Mouse (Mus musculus): ENCODE data around the gene Sh3glb2. TPM values are rescaled to one million over a fixed set of nuclear protein-coding genes. Genes with fewer than 3 reads are reported as not detected.
A peak's percentile ranks its signal among the peaks of the same experiment; 100 is the strongest.

Gene Sh3glb2
- total and polyA plus RNA-seq, 3 experiments = 74.8 to 270 (median 80.1) TPM

DNA sequence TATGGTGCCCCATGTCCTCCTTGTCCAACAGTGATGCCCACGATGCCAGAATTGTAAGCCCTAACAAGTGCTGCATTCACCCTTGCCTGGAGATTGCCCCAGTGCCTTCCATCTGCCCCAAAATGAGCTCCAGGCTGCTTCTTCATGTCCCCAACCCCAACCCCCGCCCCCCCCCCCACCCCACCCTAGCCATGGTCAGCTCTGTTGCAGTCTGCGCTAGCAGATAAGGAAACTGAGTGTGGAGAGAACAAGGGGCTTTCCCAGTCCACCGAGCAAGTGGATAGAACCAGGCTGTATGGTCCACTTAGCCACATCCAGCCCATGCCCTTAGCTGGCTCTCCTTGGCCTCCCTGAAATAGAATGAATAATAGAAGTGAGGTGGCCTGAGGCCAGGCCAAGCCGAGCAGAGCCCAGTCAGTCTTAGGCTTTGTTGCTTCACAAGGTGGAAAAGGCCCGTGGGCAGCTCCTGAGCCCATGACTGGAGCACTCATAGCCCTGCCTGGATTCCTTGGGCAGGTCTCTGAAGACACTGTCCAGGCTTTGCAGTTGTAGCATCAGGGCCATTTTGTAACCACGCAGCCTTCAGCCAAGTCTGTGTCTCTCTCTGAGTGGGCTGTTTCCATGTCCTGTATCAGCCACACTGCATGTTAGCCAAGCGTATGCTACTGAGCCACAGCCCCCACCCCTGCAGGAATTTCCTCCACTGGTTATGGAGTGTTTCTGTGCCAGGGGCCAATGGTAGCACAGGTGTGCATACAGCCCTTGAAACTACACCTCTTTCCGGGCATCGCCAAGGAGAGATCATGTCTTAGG lies 21.6 kb upstream of the Sh3glb2 start:
- DNase-seq = no peak

GRCm38 (mm10) chr2:30379307-30379706 lies 20.2 kb upstream of the Sh3glb2 start:
- no peak for DNase-seq

DNA sequence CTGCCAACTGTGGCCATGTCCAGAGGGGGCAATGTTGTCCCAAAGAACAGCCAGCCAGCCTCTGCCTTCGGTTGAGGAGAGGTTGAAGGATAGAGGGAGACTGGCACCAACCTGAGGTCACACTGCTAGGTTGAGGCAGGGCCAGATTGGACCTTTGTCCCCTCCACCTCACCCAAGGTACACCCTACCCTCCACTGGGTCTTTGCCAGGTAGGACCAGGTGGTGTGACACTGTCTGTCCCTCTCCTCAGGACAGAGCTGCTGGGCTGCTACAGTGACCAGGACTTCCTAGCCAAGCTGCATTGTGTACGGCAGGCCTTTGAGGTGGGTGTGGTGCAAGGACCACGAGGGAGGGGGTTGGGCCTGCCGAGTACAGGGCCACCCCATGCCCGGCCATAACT lies 18.6 kb upstream of the Sh3glb2 start:
- DNase-seq = no peak

GRCm38 (mm10) chr2:30375893-30376292 lies 16.8 kb upstream of the Sh3glb2 start:
- no peak for DNase-seq

GRCm38 (mm10) chr2:30372726-30373125 lies 13.6 kb upstream of the Sh3glb2 start:
- DNase-seq = no peak

DNA sequence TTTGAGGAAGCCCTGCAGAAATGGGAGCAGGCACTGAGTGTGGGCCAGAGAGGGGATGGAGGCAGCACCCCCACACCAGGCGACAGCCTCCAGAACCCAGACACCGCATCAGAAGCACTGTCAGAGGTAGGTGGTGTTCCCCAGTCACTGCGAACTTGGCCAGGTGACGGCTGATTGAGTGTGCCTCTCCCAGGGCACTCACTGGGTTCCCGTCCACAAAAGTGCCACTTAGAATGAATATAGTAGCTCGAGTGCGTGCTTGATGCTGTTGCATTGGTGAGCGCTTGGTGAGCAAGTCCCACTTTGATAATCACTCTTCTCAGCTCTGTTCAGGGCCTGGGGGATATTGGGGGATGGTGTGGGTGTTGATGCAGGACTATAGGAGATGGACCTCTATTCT lies 12.4 kb upstream of the Sh3glb2 start:
- no peak for DNase-seq

- no peak for DNase-seq
Measured at GRCm38 (mm10) chr2:30366203-30366602, 7.1 kb upstream of the Sh3glb2 start.

DNA sequence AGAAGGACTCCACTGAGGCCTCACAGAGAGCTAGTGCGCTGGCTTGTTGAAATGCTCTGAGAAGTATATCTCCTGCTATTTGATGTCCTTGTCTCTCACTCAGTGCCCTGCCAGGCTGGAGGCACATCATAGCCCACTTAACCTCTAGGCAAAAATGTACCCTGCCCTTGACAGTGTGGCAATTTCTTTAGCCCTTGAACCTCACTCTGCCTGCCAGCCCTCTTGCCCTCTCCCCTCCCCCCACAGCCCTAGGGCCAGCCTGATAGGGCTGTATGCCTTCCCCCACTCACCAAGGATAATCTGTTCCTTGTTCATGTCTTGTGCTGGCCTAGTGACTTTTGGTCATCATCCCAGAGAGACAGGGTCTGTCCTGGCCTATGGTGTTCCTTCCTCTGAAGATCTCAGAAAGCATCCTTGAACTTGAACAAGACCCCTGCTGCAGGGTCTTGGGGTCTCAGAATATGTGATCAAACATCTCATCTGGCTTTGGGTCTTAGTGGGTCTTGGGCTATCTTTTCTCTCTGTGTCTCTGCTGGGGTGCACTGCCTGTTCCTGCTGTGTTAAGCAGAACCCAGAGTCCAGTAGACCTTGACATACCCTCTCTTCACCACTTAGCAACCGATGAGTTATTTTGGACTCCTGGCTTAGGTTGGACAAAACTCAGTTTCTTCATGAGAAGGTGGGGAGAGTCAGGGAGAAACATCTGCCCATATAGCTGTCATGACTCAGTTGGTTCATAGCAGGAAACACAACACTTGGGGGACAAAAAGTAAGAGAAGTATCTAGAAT lies 6.3 kb upstream of the Sh3glb2 start:
- peak; percentile 67 for DNase-seq

DNA sequence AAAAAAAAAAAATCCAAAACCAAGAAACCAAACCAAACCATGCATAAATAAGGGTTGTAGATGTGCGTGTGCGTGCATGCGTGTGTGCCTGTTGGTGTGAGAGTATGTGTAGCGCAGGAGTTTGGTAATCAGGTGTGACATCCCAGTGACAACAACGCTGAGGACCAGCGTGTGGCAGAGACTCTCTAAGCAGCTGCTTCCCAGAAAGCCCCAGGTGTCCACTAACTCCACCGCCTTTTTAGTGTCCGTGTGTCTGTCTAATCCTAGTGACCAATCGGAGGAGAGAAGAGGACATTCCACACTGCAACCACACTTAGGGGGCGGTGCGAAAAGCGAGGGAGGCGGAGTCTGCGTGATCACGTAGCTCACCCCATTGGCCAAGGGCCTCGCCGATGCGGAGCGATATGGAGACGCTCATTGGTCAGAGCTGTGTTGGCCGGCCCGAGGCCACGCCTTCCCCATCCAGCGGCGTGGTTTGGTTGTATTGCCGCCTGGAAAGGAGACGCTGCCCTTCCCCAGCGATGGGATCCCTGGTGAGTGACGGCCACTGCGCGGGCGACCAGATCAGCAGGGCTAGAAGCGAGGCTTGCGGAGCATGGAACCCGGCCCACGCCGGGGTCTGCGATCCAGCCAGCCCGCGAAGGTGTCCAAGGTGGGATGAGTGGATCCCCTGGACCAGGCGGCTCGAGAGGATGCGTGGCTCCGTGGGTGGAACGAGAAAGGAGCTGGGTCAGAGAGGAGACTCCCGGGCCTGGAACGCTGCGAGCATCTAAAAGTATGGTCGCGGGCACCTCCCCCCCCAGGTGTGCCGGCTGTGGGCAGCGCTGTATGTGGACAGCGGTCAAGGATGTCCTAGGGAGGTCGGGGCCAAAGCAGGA lies 4.9 kb upstream of the Sh3glb2 start, which contains the start of gene Miga2:
Miga2 (plus strand) TSS at position 461 of the 878 bp plus-strand sequence.
- peak; percentile 100 for DNase-seq

DNA sequence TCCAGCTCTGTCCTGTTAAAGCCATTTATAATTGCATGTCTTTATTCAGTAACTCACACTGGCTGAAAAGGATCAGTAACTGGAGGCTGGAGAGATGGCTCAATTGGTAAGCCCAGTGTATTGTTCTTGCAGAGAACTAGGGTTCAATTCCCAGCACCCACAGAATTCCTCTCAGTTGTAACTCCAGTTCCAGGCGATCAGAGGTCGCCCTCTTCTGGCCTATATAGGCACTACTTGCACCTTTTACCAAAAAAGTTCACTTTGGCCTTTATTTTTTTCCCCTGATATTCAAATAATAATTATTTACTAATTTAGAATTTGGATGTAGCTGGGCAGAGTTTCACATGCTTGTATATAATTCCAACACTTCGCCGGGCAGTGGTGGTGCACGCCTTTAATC lies 3.7 kb upstream of the Sh3glb2 start:
- DNase-seq = no peak

DNA sequence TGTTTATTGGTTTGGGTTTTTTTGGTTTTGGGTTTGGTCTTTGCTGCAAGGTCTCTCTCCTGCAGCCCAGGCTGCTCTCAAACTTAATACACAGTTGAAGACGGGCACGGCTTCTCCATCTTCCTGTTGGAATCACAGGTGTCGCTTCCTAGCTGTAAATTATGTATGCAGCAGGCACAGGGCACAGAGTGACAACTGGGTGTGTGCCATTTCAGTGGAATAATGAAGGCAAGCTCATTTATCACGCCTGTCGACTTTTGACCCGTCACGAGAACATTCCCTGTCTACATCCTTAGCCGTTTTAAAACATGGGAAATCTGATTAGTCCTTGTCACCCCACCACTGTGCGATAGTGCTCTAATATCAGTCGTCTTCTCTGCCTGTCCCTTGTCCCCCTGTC lies 1.5 kb upstream of the Sh3glb2 start:
- no peak for DNase-seq

DNA sequence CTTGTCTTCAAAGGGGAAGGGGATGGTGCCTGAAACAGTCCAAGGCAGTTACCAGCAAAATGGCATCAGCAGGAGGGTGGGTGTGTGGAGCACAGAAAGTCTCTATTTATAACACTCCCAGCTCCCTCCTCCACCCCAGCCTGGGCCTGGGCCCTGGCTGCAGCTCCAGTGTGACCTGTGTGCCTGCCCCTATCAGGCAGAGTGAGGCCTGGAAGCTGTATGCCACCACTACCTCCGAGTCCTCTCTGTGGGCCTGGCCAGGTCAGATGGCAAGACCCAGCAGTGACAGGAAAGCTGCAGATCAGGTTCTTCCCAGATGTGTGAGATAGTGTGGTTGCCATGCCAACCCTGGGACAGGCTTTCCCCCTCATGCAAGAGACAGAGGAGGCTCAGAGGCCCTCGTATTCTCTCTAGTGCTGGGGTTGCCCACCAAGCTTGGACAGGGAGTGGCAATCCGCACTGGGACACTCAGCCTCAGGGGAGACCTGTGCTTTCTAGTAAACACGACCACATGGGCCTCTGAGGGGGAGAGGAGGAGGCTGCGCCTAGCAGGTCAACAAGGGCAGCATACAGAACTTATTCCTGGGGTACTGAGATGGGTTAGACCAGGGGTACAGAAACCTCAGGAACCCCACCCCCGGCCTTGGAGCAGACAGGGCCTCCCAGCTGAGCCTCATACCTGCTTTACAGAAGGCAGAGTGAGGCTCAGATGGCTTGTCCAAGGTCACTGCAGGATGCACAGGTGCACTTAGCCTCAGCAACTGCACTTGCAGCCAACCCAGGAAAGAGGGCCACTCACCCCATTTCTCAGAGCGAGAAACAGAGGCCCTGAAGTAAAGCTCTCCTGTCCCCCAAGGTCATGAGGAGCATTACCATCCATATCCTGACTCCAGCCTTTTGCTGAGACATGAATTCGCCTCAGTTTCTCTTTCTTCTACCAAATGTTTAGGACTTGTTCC lies 1.3 kb downstream of the Sh3glb2 start:
- DNase-seq = no peak

GRCm38 (mm10) chr2:30356906-30357305 lies 2.2 kb downstream of the Sh3glb2 start:
- no peak for DNase-seq

GRCm38 (mm10) chr2:30356266-30356665 lies 2.9 kb downstream of the Sh3glb2 start:
- peak; percentile 58 for DNase-seq

GRCm38 (mm10) chr2:30355861-30356260 lies 3.3 kb downstream of the Sh3glb2 start:
- no peak for DNase-seq

- DNase-seq = peak; percentile 36
Measured at GRCm38 (mm10) chr2:30351149-30351548, 8.0 kb downstream of the Sh3glb2 start.

DNA sequence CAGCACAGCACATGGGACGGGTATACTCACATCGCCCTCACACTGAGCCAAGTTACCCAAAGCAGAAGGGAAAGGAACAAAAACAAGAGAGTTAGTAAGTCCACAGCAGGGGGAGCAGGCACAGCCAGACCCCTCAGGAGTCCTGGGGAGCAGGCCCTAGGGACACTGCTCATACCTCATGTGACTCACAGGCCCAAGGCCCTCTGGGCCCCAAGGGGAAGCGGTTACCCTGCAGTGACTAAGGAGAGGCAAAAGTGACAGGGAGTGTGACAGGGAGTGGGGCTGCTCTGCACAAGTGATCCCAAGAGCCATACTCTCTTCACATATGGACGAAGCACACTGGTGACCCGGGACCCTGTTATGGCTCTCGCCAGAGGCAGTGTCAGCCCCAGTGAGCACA lies 9.9 kb downstream of the Sh3glb2 start:
- DNase-seq = peak; percentile 84

GRCm38 (mm10) chr2:30345971-30346676 lies 13.0 kb downstream of the Sh3glb2 start:
- no peak for DNase-seq

DNA sequence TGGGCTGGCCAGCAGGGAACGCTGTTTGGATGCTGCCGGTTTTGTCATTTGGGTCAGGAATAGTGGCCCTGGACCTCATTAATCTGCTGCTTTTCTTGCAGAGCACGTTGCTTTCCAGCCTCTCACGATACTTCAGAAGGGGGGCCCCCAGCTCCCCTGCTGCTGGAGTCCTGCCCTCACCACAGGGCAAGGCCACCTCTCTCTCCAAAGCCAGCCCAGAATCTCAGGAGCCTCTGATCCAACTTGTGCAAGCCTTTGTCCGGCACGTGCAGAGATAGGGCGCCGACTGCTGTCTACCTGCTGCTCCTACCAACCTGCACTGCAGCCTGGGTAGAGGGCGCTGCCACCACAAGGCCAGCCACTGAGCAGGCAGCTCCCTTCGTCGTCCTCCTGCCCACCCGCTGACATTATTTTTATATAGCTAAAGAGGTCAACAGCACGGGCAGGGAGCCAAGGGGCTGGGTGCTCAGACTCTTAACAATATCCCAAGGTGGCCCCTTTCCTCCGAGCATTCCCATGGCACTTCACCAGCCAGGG lies 15.5 kb downstream of the Sh3glb2 start:
- DNase-seq = peak; percentile 76

- no peak for DNase-seq
Measured at GRCm38 (mm10) chr2:30342544-30342943, 16.6 kb downstream of the Sh3glb2 start.

Measured in adrenal gland, adult 2 months (tissue).